Mouse (Mus musculus): Measurements from ENCODE around the gene Tmem94. TPM values are rescaled to one million over a fixed set of nuclear protein-coding genes. Genes with fewer than 3 reads are reported as not detected.

Tmem94 gene
- polyA plus RNA-seq, 1 experiment from 2014 or later, result 39.0 TPM

GRCm38 (mm10) chr11:115829036-115829435 lies 63.8 kb downstream of the Tmem94 start:
- 70% methylated on average over 4 of the region's 4 CpGs for WGBS
- Histone ChIP-seq H3K9me3 (no peaks in the 10 kb centered on the region), H3K4me2 (no peak overlapping the region), H3K27me3 (peaks cover 90% of the 10 kb centered on the region), H3K9ac (no peak overlapping the region), H3K4me1 (peaks cover 20% of the 10 kb centered on the region), H3K36me3 (replicated peaks) (no peaks in the 10 kb centered on the region), H3K27ac (no peak overlapping the region), H3K4me3 (replicated peaks) (no peak overlapping the region)
- no peak for ATAC-seq (ENCODE audit: low FRiP score)

GRCm38 (mm10) chr11:115830550-115831325 lies 65.5 kb downstream of the Tmem94 start:
- peaks cover 16% of the 10 kb centered on the region for H3K4me1 ChIP-seq
- ATAC-seq (ENCODE audit: low FRiP score), result no peak
- 21% methylated on average over 25 of the region's 25 CpGs for WGBS
- H3K27ac ChIP-seq, result no peak overlapping the region
- no peak overlapping the region for H3K4me2 ChIP-seq
- H3K27me3 ChIP-seq, result peaks cover 73% of the 10 kb centered on the region
- no peak overlapping the region for H3K4me3 ChIP-seq (replicated peaks)
- H3K9me3 ChIP-seq, result no peaks in the 10 kb centered on the region
- no peaks in the 10 kb centered on the region for H3K36me3 ChIP-seq (replicated peaks)
- no peak overlapping the region for H3K9ac ChIP-seq

GRCm38 (mm10) chr11:115831518-115831917 lies 66.3 kb downstream of the Tmem94 start:
- Histone ChIP-seq H3K9ac (no peak overlapping the region), H3K27me3 (peaks cover 69% of the 10 kb centered on the region), H3K36me3 (replicated peaks) (no peaks in the 10 kb centered on the region), H3K4me2 (no peak overlapping the region), H3K9me3 (no peaks in the 10 kb centered on the region), H3K4me1 (peaks cover 16% of the 10 kb centered on the region), H3K4me3 (replicated peaks) (no peak overlapping the region), H3K27ac (no peak overlapping the region)
- 56% methylated on average over 3 of the region's 3 CpGs for WGBS
- no peak for ATAC-seq (ENCODE audit: low FRiP score)

- 66% methylated on average over 6 of the region's 6 CpGs for WGBS
- Histone ChIP-seq H3K4me2 (no peak overlapping the region), H3K27me3 (peaks cover 63% of the 10 kb centered on the region), H3K9me3 (no peaks in the 10 kb centered on the region), H3K4me1 (peaks cover 16% of the 10 kb centered on the region), H3K9ac (no peak overlapping the region), H3K27ac (no peak overlapping the region), H3K4me3 (replicated peaks) (no peak overlapping the region), H3K36me3 (replicated peaks) (no peaks in the 10 kb centered on the region)
- no peak for ATAC-seq (ENCODE audit: low FRiP score)
Measured at GRCm38 (mm10) chr11:115832064-115832463, 66.8 kb downstream of the Tmem94 start.

GRCm38 (mm10) chr11:115832523-115832922 lies 67.3 kb downstream of the Tmem94 start:
- Histone ChIP-seq H3K4me1 (peaks cover 16% of the 10 kb centered on the region), H3K9ac (no peak overlapping the region), H3K27me3 (peaks cover 59% of the 10 kb centered on the region), H3K9me3 (no peaks in the 10 kb centered on the region), H3K4me3 (replicated peaks) (no peak overlapping the region), H3K36me3 (replicated peaks) (no peaks in the 10 kb centered on the region), H3K4me2 (no peak overlapping the region), H3K27ac (no peak overlapping the region)
- ATAC-seq (ENCODE audit: low FRiP score), result no peak
- 24% methylated on average over 8 of the region's 8 CpGs for WGBS

GRCm38 (mm10) chr11:115833021-115833513 lies 67.8 kb downstream of the Tmem94 start:
- Histone ChIP-seq H3K27me3 (peaks cover 53% of the 10 kb centered on the region), H3K9me3 (no peaks in the 10 kb centered on the region), H3K27ac (no peak overlapping the region), H3K36me3 (replicated peaks) (no peaks in the 10 kb centered on the region), H3K4me3 (replicated peaks) (no peak overlapping the region), H3K9ac (no peak overlapping the region), H3K4me2 (no peak overlapping the region), H3K4me1 (peaks cover 16% of the 10 kb centered on the region)
- 25% methylated on average over 8 of the region's 8 CpGs for whole genome bisulfite sequencing
- no peak for ATAC-seq (ENCODE audit: low FRiP score)

- ATAC-seq (ENCODE audit: low FRiP score), result no peak
- WGBS, result 51% methylated on average over 6 of the region's 6 CpGs
- Histone ChIP-seq H3K36me3 (replicated peaks) (no peaks in the 10 kb centered on the region), H3K27ac (no peak overlapping the region), H3K27me3 (peaks cover 43% of the 10 kb centered on the region), H3K4me2 (no peak overlapping the region), H3K4me3 (replicated peaks) (no peak overlapping the region), H3K4me1 (peaks cover 16% of the 10 kb centered on the region), H3K9me3 (no peaks in the 10 kb centered on the region), H3K9ac (0 out of 2 replicates have a peak overlapping the region, but pooled peaks have one; percentile 21)
Measured at GRCm38 (mm10) chr11:115834033-115834432, 68.8 kb downstream of the Tmem94 start.

- Histone ChIP-seq H3K9ac (no peak overlapping the region), H3K4me1 (peaks cover 18% of the 10 kb centered on the region), H3K4me2 (no peak overlapping the region), H3K27ac (no peak overlapping the region), H3K27me3 (peaks cover 16% of the 10 kb centered on the region), H3K9me3 (no peaks in the 10 kb centered on the region), H3K4me3 (replicated peaks) (no peak overlapping the region), H3K36me3 (replicated peaks) (no peaks in the 10 kb centered on the region)
- WGBS, result 41% methylated on average over 11 of the region's 11 CpGs
- ATAC-seq (ENCODE audit: low FRiP score), result no peak
Measured at GRCm38 (mm10) chr11:115836656-115837395, 71.6 kb downstream of the Tmem94 start.

- H3K4me3 ChIP-seq (replicated peaks), result no peak overlapping the region
- no peak overlapping the region for H3K27ac ChIP-seq
- H3K36me3 ChIP-seq (replicated peaks), result no peaks in the 10 kb centered on the region
- no peak overlapping the region for H3K9ac ChIP-seq
- no peaks in the 10 kb centered on the region for H3K9me3 ChIP-seq
- peaks cover 7% of the 10 kb centered on the region for H3K27me3 ChIP-seq
- no peak overlapping the region for H3K4me2 ChIP-seq
- ATAC-seq (ENCODE audit: low FRiP score), result no peak
- peaks cover 22% of the 10 kb centered on the region for H3K4me1 ChIP-seq
- 93% methylated on average over 22 of the region's 22 CpGs for WGBS
Measured at GRCm38 (mm10) chr11:115837606-115838345, 72.5 kb downstream of the Tmem94 start.

GRCm38 (mm10) chr11:115838895-115839311 lies 73.7 kb downstream of the Tmem94 start:
- no peaks in the 10 kb centered on the region for H3K9me3 ChIP-seq
- ATAC-seq (ENCODE audit: low FRiP score), result no peak
- no peaks in the 10 kb centered on the region for H3K36me3 ChIP-seq (replicated peaks)
- no peak overlapping the region for H3K27ac ChIP-seq
- H3K4me2 ChIP-seq, result no peak overlapping the region
- no peak overlapping the region for H3K9ac ChIP-seq
- H3K4me1 ChIP-seq, result peaks cover 15% of the 10 kb centered on the region
- H3K4me3 ChIP-seq (replicated peaks), result no peak overlapping the region
- H3K27me3 ChIP-seq, result peaks cover 3% of the 10 kb centered on the region
- 52% methylated on average over 4 of the region's 4 CpGs for WGBS

GRCm38 (mm10) chr11:115839732-115840131 lies 74.5 kb downstream of the Tmem94 start:
- H3K36me3 ChIP-seq (replicated peaks), result no peaks in the 10 kb centered on the region
- no peaks in the 10 kb centered on the region for H3K9me3 ChIP-seq
- H3K4me2 ChIP-seq, result no peak overlapping the region
- H3K9ac ChIP-seq, result no peak overlapping the region
- H3K27me3 ChIP-seq, result peaks cover 3% of the 10 kb centered on the region
- 66% methylated on average over 3 of the region's 3 CpGs for WGBS
- H3K27ac ChIP-seq, result no peak overlapping the region
- H3K4me3 ChIP-seq (replicated peaks), result no peak overlapping the region
- peaks cover 15% of the 10 kb centered on the region for H3K4me1 ChIP-seq
- ATAC-seq (ENCODE audit: low FRiP score), result no peak

DNA sequence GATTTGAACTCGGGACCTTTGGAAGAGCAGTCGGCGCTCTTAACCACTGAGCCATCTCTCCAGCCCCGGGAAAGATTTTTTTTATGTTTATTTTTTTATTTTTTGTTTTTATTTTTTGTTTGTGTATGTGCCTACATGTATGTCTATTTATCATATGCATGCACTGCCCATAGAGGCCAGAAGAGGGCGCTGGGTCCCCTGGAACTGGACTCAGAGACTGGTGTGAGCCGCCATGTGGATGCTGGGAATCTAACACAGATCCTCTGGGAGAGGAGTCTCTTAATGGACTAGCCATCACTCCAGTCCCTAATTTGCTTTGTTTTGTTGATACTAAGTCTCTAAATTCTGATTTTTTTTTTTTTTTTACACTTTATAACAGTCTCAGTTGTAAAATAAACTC lies 75.8 kb downstream of the Tmem94 start:
- ATAC-seq (ENCODE audit: low FRiP score), result no peak
- WGBS, result 83% methylated on average over 6 of the region's 6 CpGs
- Histone ChIP-seq H3K9ac (no peak overlapping the region), H3K9me3 (0 out of 2 replicates have a peak, but pooled peaks cover 5% of the 10 kb centered on the region), H3K4me1 (peaks cover 10% of the 10 kb centered on the region), H3K27ac (no peak overlapping the region), H3K36me3 (replicated peaks) (no peaks in the 10 kb centered on the region), H3K4me3 (replicated peaks) (no peak overlapping the region), H3K4me2 (no peak overlapping the region), H3K27me3 (peaks cover 1% of the 10 kb centered on the region)
